Mouse (Mus musculus): Measurements from ENCODE around the gene Cpeb2. TPM values are rescaled to one million over a fixed set of nuclear protein-coding genes. Genes with fewer than 3 reads are reported as not detected.

Cpeb2 gene
- 10 to 100 TPM; 28.5 to 31.9 TPM for total RNA-seq (2021)

- peak; percentile 95 to 96 for DNase-seq
- intact Hi-C loops (cut with DNase I): loop anchor here (2.0 to 10.0 kb wide), 4 partner anchors 122 to 552 kb away; no protein-coding TSS in a partner anchor
These were observed at the start of gene Cpeb2 for GRCm38 (mm10) chr5:43232480-43233315. TSS of gene Cpeb2 (plus strand) at chr5:43233170.

GRCm38 (mm10) chr5:43183556-43183955 is 49.4 kb upstream of the Cpeb2 start:
- intact Hi-C loops (cut with DNase I): no loop called here
- no peak for DNase-seq

- intact Hi-C loops (cut with DNase I): no loop called here
- DNase-seq: no peak
These were observed 48.1 kb upstream of the Cpeb2 start for GRCm38 (mm10) chr5:43184834-43185233.

GRCm38 (mm10) chr5:43185478-43185877 is 47.5 kb upstream of the Cpeb2 start:
- no peak for DNase-seq
- intact Hi-C loops (cut with DNase I): no loop called here

GRCm38 (mm10) chr5:43200686-43201085 is 32.3 kb upstream of the Cpeb2 start:
- no peak for DNase-seq

GRCm38 (mm10) chr5:43206495-43207053 is 26.4 kb upstream of the Cpeb2 start:
- DNase-seq: no peak
- intact Hi-C loops (cut with DNase I): no loop called here

More at GRCm38 (mm10) chr5:43200686-43201085, 32.3 kb upstream of the Cpeb2 start:
- intact Hi-C loops (cut with DNase I): no loop called here

GRCm38 (mm10) chr5:43217468-43217867 is 15.5 kb upstream of the Cpeb2 start:
- no peak for DNase-seq
- intact Hi-C loops (cut with DNase I): no loop called here

GRCm38 (mm10) chr5:43217987-43218846 is 14.8 kb upstream of the Cpeb2 start:
- peak in 1 of 2 experiments; percentile 6 for DNase-seq
- intact Hi-C loops (cut with DNase I): no loop called here

- peak in 1 of 2 experiments; percentile 4 for DNase-seq
- intact Hi-C loops (cut with DNase I): no loop called here
These were observed 14.2 kb upstream of the Cpeb2 start for GRCm38 (mm10) chr5:43218847-43219132.

GRCm38 (mm10) chr5:43223359-43223758 is 9.6 kb upstream of the Cpeb2 start:
- intact Hi-C loops (cut with DNase I): no loop called here
- DNase-seq: no peak

GRCm38 (mm10) chr5:43224245-43224644 is 8.7 kb upstream of the Cpeb2 start:
- intact Hi-C loops (cut with DNase I): no loop called here

GRCm38 (mm10) chr5:43226160-43226559 is 6.8 kb upstream of the Cpeb2 start:
- no peak for DNase-seq
- intact Hi-C loops (cut with DNase I): loop anchor here (2.0 kb wide), 1 partner anchor 249 kb away; no protein-coding TSS in a partner anchor

More at GRCm38 (mm10) chr5:43224245-43224644, 8.7 kb upstream of the Cpeb2 start:
- no peak for DNase-seq

GRCm38 (mm10) chr5:43227607-43228006 is 5.4 kb upstream of the Cpeb2 start:
- intact Hi-C loops (cut with DNase I): loop anchor here (2.0 kb wide), 1 partner anchor 251 kb away; no protein-coding TSS in a partner anchor
- DNase-seq: no peak

- intact Hi-C loops (cut with DNase I): loop anchor here (5.0 to 10.0 kb wide), 3 partner anchors 139 to 554 kb away; no protein-coding TSS in a partner anchor
These were observed 1.9 kb upstream of the Cpeb2 start for GRCm38 (mm10) chr5:43231061-43231460.

GRCm38 (mm10) chr5:43232149-43232479 is 856 bp upstream of the Cpeb2 start:
- intact Hi-C loops (cut with DNase I): loop anchor here (2.0 to 10.0 kb wide), 4 partner anchors 123 to 553 kb away; no protein-coding TSS in a partner anchor
- no peak for DNase-seq

More at GRCm38 (mm10) chr5:43231061-43231460, 1.9 kb upstream of the Cpeb2 start:
- no peak for DNase-seq

- peak; percentile 79 to 90 for DNase-seq
- intact Hi-C loops (cut with DNase I): loop anchor here (2.0 to 10.0 kb wide), 4 partner anchors 121 to 551 kb away; no protein-coding TSS in a partner anchor
These were observed 579 bp downstream of the Cpeb2 start for GRCm38 (mm10) chr5:43233316-43234181.

GRCm38 (mm10) chr5:43234321-43235185 is 1.6 kb downstream of the Cpeb2 start:
- DNase-seq: peak; percentile 47 to 72
- intact Hi-C loops (cut with DNase I): loop anchor here (5.0 to 10.0 kb wide), 4 partner anchors 142 to 822 kb away; no protein-coding TSS in a partner anchor

GRCm38 (mm10) chr5:43235186-43235785 is 2.3 kb downstream of the Cpeb2 start:
- peak; percentile 58 to 74 for DNase-seq
- intact Hi-C loops (cut with DNase I): loop anchor here (5.0 to 10.0 kb wide), 3 partner anchors 440 to 823 kb away; no protein-coding TSS in a partner anchor

Data from heart, postnatal 36 days (tissue).